Mouse (Mus musculus): ENCODE measurements around the gene Slc35b1. TPM values are rescaled to one million over a fixed set of nuclear protein-coding genes. Genes with fewer than 3 reads are reported as not detected.

The Slc35b1 gene
- polyA plus RNA-seq, 1 experiment: 79.1 TPM

GRCm38 (mm10) chr11:95412615-95413014 is 28.1 kb downstream of the Slc35b1 start:
- H3ac ChIP-seq (ENCODE audit: control insufficient read depth, insufficient read length, low read depth): no peak overlapping the region
- no peak overlapping the region for H3K4me3 ChIP-seq (ENCODE audit: insufficient read depth, poor library complexity, severe bottlenecking)
- TF ChIP-seq MYOD1 (IDR thresholded peaks at IDR 0.05; ENCODE audit: control insufficient read depth, insufficient read length, low read depth) (no peak), MYOG (IDR thresholded peaks at IDR 0.05; ENCODE audit: control insufficient read depth, extremely low read depth, insufficient read length) (no peak), CTCF (IDR thresholded peaks at IDR 0.05; ENCODE audit: control insufficient read depth, insufficient read depth, insufficient read length) (no peak), CEBPB (IDR thresholded peaks at IDR 0.05; ENCODE audit: low read depth) (no peak), MAX (IDR thresholded peaks at IDR 0.05) (no peak), FOSL1 (IDR thresholded peaks at IDR 0.05; ENCODE audit: insufficient read depth, low read length, poor library complexity, severe bottlenecking) (no peak), USF1 (IDR thresholded peaks at IDR 0.05; ENCODE audit: low read depth) (no peak)
- H3K36me3 ChIP-seq (ENCODE audit: control insufficient read depth, insufficient read depth): no peaks in the 10 kb centered on the region
- no peaks in the 10 kb centered on the region for H3K27me3 ChIP-seq (ENCODE audit: control insufficient read depth, insufficient read depth, insufficient read length)
- peaks cover 33% of the 10 kb centered on the region for H3K79me2 ChIP-seq (ENCODE audit: control insufficient read depth, insufficient read depth)
- H3K79me3 ChIP-seq (ENCODE audit: low read depth): peaks cover 28% of the 10 kb centered on the region

GRCm38 (mm10) chr11:95413641-95414535 is 29.4 kb downstream of the Slc35b1 start, which contains the start of gene Spop:
Gene Spop, plus strand, starts transcription at chr11:95414080.
- Histone ChIP-seq H3K36me3 (ENCODE audit: control insufficient read depth, insufficient read depth) (peaks cover 4% of the 10 kb centered on the region), H3K79me2 (ENCODE audit: control insufficient read depth, insufficient read depth) (peaks cover 46% of the 10 kb centered on the region), H3K4me3 (ENCODE audit: insufficient read depth, poor library complexity, severe bottlenecking) (peak within 1 kb of the TSS; percentile 68), H3K27me3 (ENCODE audit: control insufficient read depth, insufficient read depth, insufficient read length) (no peaks in the 10 kb centered on the region), H3ac (ENCODE audit: control insufficient read depth, insufficient read length, low read depth) (peak within 1 kb of the TSS; percentile 85), H3K79me3 (ENCODE audit: low read depth) (peaks cover 39% of the 10 kb centered on the region)
- TF ChIP-seq MAX (IDR thresholded peaks at IDR 0.05): peak; percentile 96
- peak; percentile 42 for TF ChIP-seq MYOD1 (IDR thresholded peaks at IDR 0.05; ENCODE audit: control insufficient read depth, insufficient read length, low read depth)
- TF ChIP-seq CEBPB (IDR thresholded peaks at IDR 0.05; ENCODE audit: low read depth): peak; percentile 79
- no peak for TF ChIP-seq USF1 (IDR thresholded peaks at IDR 0.05; ENCODE audit: low read depth)

GRCm38 (mm10) chr11:95414536-95415161 is 30.2 kb downstream of the Slc35b1 start:
- Histone ChIP-seq H3K27me3 (ENCODE audit: control insufficient read depth, insufficient read depth, insufficient read length) (no peaks in the 10 kb centered on the region), H3K4me3 (ENCODE audit: insufficient read depth, poor library complexity, severe bottlenecking) (peak overlapping the region; percentile 68), H3K79me3 (ENCODE audit: low read depth) (peaks cover 47% of the 10 kb centered on the region), H3K36me3 (ENCODE audit: control insufficient read depth, insufficient read depth) (peaks cover 10% of the 10 kb centered on the region), H3K79me2 (ENCODE audit: control insufficient read depth, insufficient read depth) (peaks cover 53% of the 10 kb centered on the region), H3ac (ENCODE audit: control insufficient read depth, insufficient read length, low read depth) (peak overlapping the region; percentile 85)
- TF ChIP-seq MAX (IDR thresholded peaks at IDR 0.05) (no peak), CTCF (IDR thresholded peaks at IDR 0.05; ENCODE audit: control insufficient read depth, insufficient read depth, insufficient read length) (no peak), MYOG (IDR thresholded peaks at IDR 0.05; ENCODE audit: control insufficient read depth, extremely low read depth, insufficient read length) (no peak), FOSL1 (IDR thresholded peaks at IDR 0.05; ENCODE audit: insufficient read depth, low read length, poor library complexity, severe bottlenecking) (no peak), CEBPB (IDR thresholded peaks at IDR 0.05; ENCODE audit: low read depth) (no peak), USF1 (IDR thresholded peaks at IDR 0.05; ENCODE audit: low read depth) (peak; percentile 14)

- no peaks in the 10 kb centered on the region for H3K27me3 ChIP-seq (ENCODE audit: control insufficient read depth, insufficient read depth, insufficient read length)
- H3K4me3 ChIP-seq (ENCODE audit: insufficient read depth, poor library complexity, severe bottlenecking): no peak overlapping the region
- H3ac ChIP-seq (ENCODE audit: control insufficient read depth, insufficient read length, low read depth): no peak overlapping the region
- peaks cover 66% of the 10 kb centered on the region for H3K79me2 ChIP-seq (ENCODE audit: control insufficient read depth, insufficient read depth)
- peaks cover 13% of the 10 kb centered on the region for H3K36me3 ChIP-seq (ENCODE audit: control insufficient read depth, insufficient read depth)
- TF ChIP-seq MYOD1 (IDR thresholded peaks at IDR 0.05; ENCODE audit: control insufficient read depth, insufficient read length, low read depth) (no peak), CEBPB (IDR thresholded peaks at IDR 0.05; ENCODE audit: low read depth) (no peak), CTCF (IDR thresholded peaks at IDR 0.05; ENCODE audit: control insufficient read depth, insufficient read depth, insufficient read length) (no peak), USF1 (IDR thresholded peaks at IDR 0.05; ENCODE audit: low read depth) (no peak), MYOG (IDR thresholded peaks at IDR 0.05; ENCODE audit: control insufficient read depth, extremely low read depth, insufficient read length) (no peak), FOSL1 (IDR thresholded peaks at IDR 0.05; ENCODE audit: insufficient read depth, low read length, poor library complexity, severe bottlenecking) (no peak)
- H3K79me3 ChIP-seq (ENCODE audit: low read depth): peaks cover 56% of the 10 kb centered on the region
Measured at GRCm38 (mm10) chr11:95415931-95416330, 31.4 kb downstream of the Slc35b1 start.

- peaks cover 26% of the 10 kb centered on the region for H3K36me3 ChIP-seq (ENCODE audit: control insufficient read depth, insufficient read depth)
- H3K27me3 ChIP-seq (ENCODE audit: control insufficient read depth, insufficient read depth, insufficient read length): no peaks in the 10 kb centered on the region
- peaks cover 80% of the 10 kb centered on the region for H3K79me2 ChIP-seq (ENCODE audit: control insufficient read depth, insufficient read depth)
- H3K79me3 ChIP-seq (ENCODE audit: low read depth): peaks cover 70% of the 10 kb centered on the region
- no peak overlapping the region for H3ac ChIP-seq (ENCODE audit: control insufficient read depth, insufficient read length, low read depth)
- no peak overlapping the region for H3K4me3 ChIP-seq (ENCODE audit: insufficient read depth, poor library complexity, severe bottlenecking)
- no peak for TF ChIP-seq MYOD1 (IDR thresholded peaks at IDR 0.05; ENCODE audit: control insufficient read depth, insufficient read length, low read depth)
Measured at GRCm38 (mm10) chr11:95417341-95417740, 32.8 kb downstream of the Slc35b1 start.

Measured in C2C12 (cell line).